Mouse (Mus musculus): ENCODE data around the gene Smim20. TPM values are rescaled to one million over a fixed set of nuclear protein-coding genes. Genes with fewer than 3 reads are reported as not detected.

The Smim20 gene
- total RNA-seq, 2 experiments from 2014 or later: 87.0 to 90.8 TPM

- DNase-seq (ENCODE audit: low spot score in 2 of 2): no peak
These were observed 1.1 kb upstream of the Smim20 start for GRCm38 (mm10) chr5:53265740-53266139.

- peak in 1 of 2 experiments; percentile 32 for DNase-seq (ENCODE audit: low spot score in 2 of 2)
These were observed 702 bp upstream of the Smim20 start for GRCm38 (mm10) chr5:53266181-53266580.

GRCm38 (mm10) chr5:53268095-53268692 is 1.3 kb downstream of the Smim20 start:
- peak in 1 of 2 experiments; percentile 45 for DNase-seq (ENCODE audit: low spot score in 2 of 2)

GRCm38 (mm10) chr5:53269799-53270198 is 2.9 kb downstream of the Smim20 start:
- no peak for DNase-seq (ENCODE audit: low spot score in 2 of 2)

GRCm38 (mm10) chr5:53270947-53271711 is 4.2 kb downstream of the Smim20 start:
- no peak for DNase-seq (ENCODE audit: low spot score in 2 of 2)

GRCm38 (mm10) chr5:53272626-53273025 is 5.7 kb downstream of the Smim20 start:
- DNase-seq (ENCODE audit: low spot score in 2 of 2): no peak

- DNase-seq (ENCODE audit: low spot score in 2 of 2): peak in 1 of 2 experiments; percentile 24
These were observed 7.0 kb downstream of the Smim20 start for GRCm38 (mm10) chr5:53273699-53274430.

- DNase-seq (ENCODE audit: low spot score in 2 of 2): peak; percentile 30 to 60
These were observed 8.0 kb downstream of the Smim20 start for GRCm38 (mm10) chr5:53274811-53275355.

- no peak for DNase-seq (ENCODE audit: low spot score in 2 of 2)
These were observed 8.5 kb downstream of the Smim20 start for GRCm38 (mm10) chr5:53275376-53275775.

GRCm38 (mm10) chr5:53276470-53277022 is 9.7 kb downstream of the Smim20 start:
- no peak for DNase-seq (ENCODE audit: low spot score in 2 of 2)

GRCm38 (mm10) chr5:53277716-53278263 is 10.9 kb downstream of the Smim20 start:
- DNase-seq (ENCODE audit: low spot score in 2 of 2): no peak

- DNase-seq (ENCODE audit: low spot score in 2 of 2): no peak
These were observed 12.4 kb downstream of the Smim20 start for GRCm38 (mm10) chr5:53279216-53279813.

- no peak for DNase-seq (ENCODE audit: low spot score in 2 of 2)
These were observed 15.6 kb downstream of the Smim20 start for GRCm38 (mm10) chr5:53282487-53282886.

- DNase-seq (ENCODE audit: low spot score in 2 of 2): no peak
These were observed 19.5 kb downstream of the Smim20 start for GRCm38 (mm10) chr5:53286406-53286805.

GRCm38 (mm10) chr5:53289438-53289837 is 22.6 kb downstream of the Smim20 start:
- DNase-seq (ENCODE audit: low spot score in 2 of 2): no peak

- no peak for DNase-seq (ENCODE audit: low spot score in 2 of 2)
These were observed 27.7 kb downstream of the Smim20 start for GRCm38 (mm10) chr5:53294627-53295026.

GRCm38 (mm10) chr5:53296961-53297360 is 30.1 kb downstream of the Smim20 start:
- DNase-seq (ENCODE audit: low spot score in 2 of 2): no peak

- DNase-seq (ENCODE audit: low spot score in 2 of 2): peak in 1 of 2 experiments; percentile 39
These were observed 34.6 kb downstream of the Smim20 start for GRCm38 (mm10) chr5:53301496-53301895.

GRCm38 (mm10) chr5:53302895-53303670 is 36.2 kb downstream of the Smim20 start:
- DNase-seq (ENCODE audit: low spot score in 2 of 2): no peak

- no peak for DNase-seq (ENCODE audit: low spot score in 2 of 2)
These were observed 37.1 kb downstream of the Smim20 start for GRCm38 (mm10) chr5:53303941-53304340.
